Mouse (Mus musculus): ENCODE data around the gene Nlrp9a. TPM values are rescaled to one million over a fixed set of nuclear protein-coding genes. Genes with fewer than 3 reads are reported as not detected.
"Not testable (repeated sequence)": the region's sequence is repeated elsewhere in the genome, so short reads cannot be mapped to it uniquely, and the experiment has no call there.

The Nlrp9a gene
- total RNA-seq (2012; rRNA removed) = not detected in 2 replicates

DNA sequence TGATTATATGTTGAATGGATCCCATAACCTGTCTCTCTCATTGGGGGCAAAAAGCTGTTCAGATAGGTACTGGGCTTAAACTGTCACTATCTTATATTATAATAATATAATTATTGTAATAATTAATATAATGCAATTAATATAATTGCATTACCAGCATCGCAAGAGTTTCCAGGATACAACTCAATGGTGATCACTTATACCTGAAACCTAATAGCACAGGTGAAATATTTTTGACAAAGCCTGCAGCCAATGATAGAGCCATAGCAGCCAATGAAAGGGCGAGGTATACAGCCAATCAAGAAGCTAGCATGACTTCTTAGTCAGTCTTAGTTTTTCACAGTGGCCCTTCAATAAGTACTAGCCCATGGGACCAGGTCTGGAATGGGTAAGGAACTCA is at the start of gene Nlrp9a:
TSS of gene Nlrp9a (plus strand) at position 301 of the 400 bp plus-strand sequence.
- H3K9me3 ChIP-seq (ENCODE audit: control insufficient read depth, insufficient read depth, low read depth, low read length); H3K9ac ChIP-seq (ENCODE audit: insufficient read depth, low read depth, low read length, poor library complexity, severe bottlenecking); H3K27ac ChIP-seq (ENCODE audit: insufficient read depth, low read depth, low read length, poor library complexity, severe bottlenecking); in situ Hi-C loops (cut with MboI; ENCODE audit: low sequenced_read_pairs in 2 of 2, unreplicated experiment in 2 of 2); H3K4me1 ChIP-seq (ENCODE audit: control insufficient read depth in 2 of 2, insufficient read depth in 2 of 2, low read length in 2 of 2, poor library complexity in 1 of 2); DNase-seq (ENCODE audit: low read depth, low spot score); H3K4me3 ChIP-seq (ENCODE audit: insufficient read depth in 1 of 2, low read depth in 1 of 2, low read length in 2 of 2, poor library complexity in 1 of 2, severe bottlenecking in 1 of 2); H3K36me3 ChIP-seq (ENCODE audit: control insufficient read depth, insufficient read depth, low read length, poor library complexity, severe bottlenecking): not testable (repeated sequence)

DNA sequence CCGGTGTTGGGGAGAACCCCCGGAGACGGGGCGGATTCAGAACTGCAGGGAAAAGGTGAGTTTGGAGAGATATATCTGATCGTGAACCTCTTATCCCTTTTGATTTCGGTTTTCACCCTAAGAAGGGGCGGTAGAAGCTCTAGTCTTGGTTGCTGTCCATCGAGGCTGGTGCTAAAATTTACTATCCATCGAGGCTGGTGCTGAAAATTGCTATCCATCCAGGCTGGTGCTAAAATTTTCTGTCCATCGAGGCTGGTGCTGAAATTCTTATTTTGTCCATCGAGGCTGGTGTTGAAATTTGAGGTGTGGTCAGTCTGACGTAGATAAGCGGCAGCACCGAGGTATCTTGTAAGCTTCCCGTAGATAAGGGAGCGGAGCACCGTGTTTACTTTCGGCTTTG is 45.3 kb upstream of the Nlrp9a start:
- in situ Hi-C loops (cut with MboI; ENCODE audit: low sequenced_read_pairs in 2 of 2, unreplicated experiment in 2 of 2); H3K9ac ChIP-seq (ENCODE audit: insufficient read depth, low read depth, low read length, poor library complexity, severe bottlenecking); H3K27ac ChIP-seq (ENCODE audit: insufficient read depth, low read depth, low read length, poor library complexity, severe bottlenecking); H3K4me3 ChIP-seq (ENCODE audit: insufficient read depth in 1 of 2, low read depth in 1 of 2, low read length in 2 of 2, poor library complexity in 1 of 2, severe bottlenecking in 1 of 2); H3K4me1 ChIP-seq (ENCODE audit: control insufficient read depth in 2 of 2, insufficient read depth in 2 of 2, low read length in 2 of 2, poor library complexity in 1 of 2); H3K36me3 ChIP-seq (ENCODE audit: control insufficient read depth, insufficient read depth, low read length, poor library complexity, severe bottlenecking); H3K9me3 ChIP-seq (ENCODE audit: control insufficient read depth, insufficient read depth, low read depth, low read length): not testable (repeated sequence)
- DNase-seq (ENCODE audit: low read depth, low spot score) = peak; percentile 36

DNA sequence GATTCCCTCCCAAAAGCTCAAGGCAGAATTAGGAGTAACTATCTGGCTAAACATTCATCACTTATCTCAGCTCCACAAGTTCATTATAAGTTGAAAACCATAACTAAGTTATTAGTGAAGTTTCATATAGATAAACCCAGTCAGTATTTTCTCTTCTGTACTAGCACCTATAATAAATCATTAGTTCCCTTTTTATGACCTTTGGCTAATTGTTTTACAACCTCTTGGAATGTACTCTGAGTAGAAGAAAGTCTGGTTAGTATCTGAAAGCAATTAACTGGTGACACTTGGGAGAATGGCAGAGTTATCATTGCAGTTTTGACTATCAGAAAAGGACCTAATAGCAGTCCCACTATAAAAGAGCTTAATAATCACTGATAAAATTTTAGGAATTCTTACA is 54.3 kb downstream of the Nlrp9a start:
- TF ChIP-seq MAFK (IDR thresholded peaks at IDR 0.05; ENCODE audit: insufficient read depth, low read depth, low read length) (no peak), ZNF384 (IDR thresholded peaks at IDR 0.05; ENCODE audit: low read depth, low read length) (no peak), CHD2 (IDR thresholded peaks at IDR 0.05; ENCODE audit: low read depth, low read length) (no peak), HCFC1 (IDR thresholded peaks at IDR 0.05; ENCODE audit: borderline replicate concordance, insufficient read depth, low read length) (no peak), ZC3H11A (IDR thresholded peaks at IDR 0.05; ENCODE audit: borderline replicate concordance, low read depth, low read length) (no peak)
- no peak for DNase-seq (ENCODE audit: low read depth, low spot score)
- Histone ChIP-seq H3K36me3 (ENCODE audit: control insufficient read depth, insufficient read depth, low read length, poor library complexity, severe bottlenecking) (no peaks in the 10 kb centered on the region), H3K9ac (ENCODE audit: insufficient read depth, low read depth, low read length, poor library complexity, severe bottlenecking) (no peak overlapping the region), H3K9me3 (ENCODE audit: control insufficient read depth, insufficient read depth, low read depth, low read length) (no peaks in the 10 kb centered on the region), H3K4me1 (ENCODE audit: control insufficient read depth in 2 of 2, insufficient read depth in 2 of 2, low read length in 2 of 2, poor library complexity in 1 of 2) (peaks cover 0 to 8% of the 10 kb centered on the region in 2 experiments; a peak in 1 of 4 replicates), H3K27ac (ENCODE audit: insufficient read depth, low read depth, low read length, poor library complexity, severe bottlenecking) (no peak overlapping the region), H3K4me3 (ENCODE audit: insufficient read depth in 1 of 2, low read depth in 1 of 2, low read length in 2 of 2, poor library complexity in 1 of 2, severe bottlenecking in 1 of 2) (no peak overlapping the region)
- in situ Hi-C loops (cut with MboI; ENCODE audit: low sequenced_read_pairs in 2 of 2, unreplicated experiment in 2 of 2) = no loop called here

DNA sequence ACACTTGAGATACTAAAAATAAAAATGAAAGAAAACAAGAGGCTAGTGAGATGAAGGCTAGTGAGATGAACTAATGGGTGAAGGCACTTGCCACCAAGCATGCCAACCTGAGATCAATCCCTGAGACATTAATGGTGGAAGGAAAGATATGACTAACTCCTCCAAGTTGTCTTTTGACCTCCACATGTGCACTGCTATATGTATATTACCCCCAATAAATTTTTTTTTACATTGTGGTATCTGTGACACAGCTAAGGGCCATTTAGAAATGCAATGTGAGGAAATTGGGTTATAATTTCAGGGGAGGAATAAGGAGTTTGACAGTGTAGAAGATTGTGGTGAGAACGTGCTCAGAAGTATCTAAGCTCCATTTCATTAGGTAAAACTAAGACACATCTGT is 55.0 kb downstream of the Nlrp9a start:
- Histone ChIP-seq H3K4me3 (ENCODE audit: insufficient read depth in 1 of 2, low read depth in 1 of 2, low read length in 2 of 2, poor library complexity in 1 of 2, severe bottlenecking in 1 of 2) (no peak overlapping the region), H3K4me1 (ENCODE audit: control insufficient read depth in 2 of 2, insufficient read depth in 2 of 2, low read length in 2 of 2, poor library complexity in 1 of 2) (peaks cover 0 to 8% of the 10 kb centered on the region in 2 experiments; a peak in 1 of 4 replicates), H3K27ac (ENCODE audit: insufficient read depth, low read depth, low read length, poor library complexity, severe bottlenecking) (no peak overlapping the region), H3K36me3 (ENCODE audit: control insufficient read depth, insufficient read depth, low read length, poor library complexity, severe bottlenecking) (no peaks in the 10 kb centered on the region), H3K9me3 (ENCODE audit: control insufficient read depth, insufficient read depth, low read depth, low read length) (no peaks in the 10 kb centered on the region), H3K9ac (ENCODE audit: insufficient read depth, low read depth, low read length, poor library complexity, severe bottlenecking) (no peak overlapping the region)
- in situ Hi-C loops (cut with MboI; ENCODE audit: low sequenced_read_pairs in 2 of 2, unreplicated experiment in 2 of 2) = no loop called here
- TF ChIP-seq MAFK (IDR thresholded peaks at IDR 0.05; ENCODE audit: insufficient read depth, low read depth, low read length) (no peak), CHD2 (IDR thresholded peaks at IDR 0.05; ENCODE audit: low read depth, low read length) (no peak), HCFC1 (IDR thresholded peaks at IDR 0.05; ENCODE audit: borderline replicate concordance, insufficient read depth, low read length) (no peak), ZNF384 (IDR thresholded peaks at IDR 0.05; ENCODE audit: low read depth, low read length) (no peak), ZC3H11A (IDR thresholded peaks at IDR 0.05; ENCODE audit: borderline replicate concordance, low read depth, low read length) (no peak)
- DNase-seq (ENCODE audit: low read depth, low spot score) = no peak

DNA sequence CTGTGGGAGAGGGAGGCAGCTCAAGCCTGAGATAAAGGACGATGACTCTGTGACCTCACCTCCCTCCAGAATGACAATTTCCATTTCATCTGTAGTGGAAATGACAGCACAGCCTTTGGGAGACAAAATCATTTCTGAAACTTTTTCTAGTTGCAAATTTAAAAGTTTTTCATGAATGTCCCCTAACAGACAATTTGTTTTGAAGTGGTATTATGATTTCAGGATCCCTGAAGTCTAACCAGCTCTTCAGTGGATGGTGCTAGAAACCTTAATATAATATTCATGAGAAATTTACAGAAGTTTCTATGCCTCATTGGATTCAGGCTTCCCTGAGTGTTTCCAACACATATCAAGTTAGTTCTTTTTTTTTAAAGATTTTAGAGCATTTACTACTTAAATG is 83.5 kb downstream of the Nlrp9a start, which contains the start of gene Vmn1r185:
TSS of gene Vmn1r185 (minus strand) at position 101 of the 400 bp plus-strand sequence.
- not testable (repeated sequence) for H3K4me3 ChIP-seq (ENCODE audit: insufficient read depth in 1 of 2, low read depth in 1 of 2, low read length in 2 of 2, poor library complexity in 1 of 2, severe bottlenecking in 1 of 2); H3K27ac ChIP-seq (ENCODE audit: insufficient read depth, low read depth, low read length, poor library complexity, severe bottlenecking); H3K9me3 ChIP-seq (ENCODE audit: control insufficient read depth, insufficient read depth, low read depth, low read length); H3K4me1 ChIP-seq (ENCODE audit: control insufficient read depth in 2 of 2, insufficient read depth in 2 of 2, low read length in 2 of 2, poor library complexity in 1 of 2); DNase-seq (ENCODE audit: low read depth, low spot score); H3K36me3 ChIP-seq (ENCODE audit: control insufficient read depth, insufficient read depth, low read length, poor library complexity, severe bottlenecking); H3K9ac ChIP-seq (ENCODE audit: insufficient read depth, low read depth, low read length, poor library complexity, severe bottlenecking)
- in situ Hi-C loops (cut with MboI; ENCODE audit: low sequenced_read_pairs in 2 of 2, unreplicated experiment in 2 of 2) = loop anchor here in 1 of 2 experiments (5.0 kb wide), 1 partner anchor 356 kb away; the partner anchor contains the start of gene Vmn1r184

Other genes with a start within 250 kb of the Nlrp9a start
- gene Cyp2a4, start 227.9 kb upstream of the Nlrp9a start, total RNA-seq (2012; rRNA removed) = 0.27 TPM in 1 of 2 replicates, not detected in the other
- gene Nlrp9c, start 131.3 kb upstream of the Nlrp9a start, total RNA-seq (2012; rRNA removed) = 0.13 and 0.53 TPM in 2 replicates
- 1.8 and 3.3 TPM in 2 replicates for gene Nlrp4a, start 99.9 kb upstream of the Nlrp9a start, total RNA-seq (2012; rRNA removed)
- gene Vmn1r185, start 83.4 kb downstream of the Nlrp9a start, total RNA-seq (2012; rRNA removed) = not detected in 2 replicates
- 1.1 and 1.7 TPM in 2 replicates for gene Cyp2b23, start 151.4 kb downstream of the Nlrp9a start, total RNA-seq (2012; rRNA removed)
- not detected in 2 replicates for gene Cyp2b19, start 222.1 kb downstream of the Nlrp9a start, total RNA-seq (2012; rRNA removed)

All from ES-E14 (cell line).